Mouse (Mus musculus) bone marrow macrophage, adult 2 months (primary cell): ENCODE measurements around the gene Pfdn2.

Experiments used
- CTCF ChIP-seq: IDR thresholded peaks from 2 replicates; pipeline ENCODE4 v1.5.1; 2012; ENCODE audit warnings: low read depth, mild to moderate bottlenecking, low read length, moderate library complexity
- POLR2A ChIP-seq: IDR thresholded peaks from 2 replicates; pipeline ENCODE4 v1.6.1; 2012; ENCODE audit warnings: mild to moderate bottlenecking, low read depth, low read length, borderline replicate concordance

GRCm38 (mm10) chr1:171321415-171321814 lies 24.1 kb upstream of the Pfdn2 start:
- TF ChIP-seq CTCF (no peak), POLR2A (no peak)
